Mouse (Mus musculus): ENCODE measurements at regions not wholly inside any gene's neighbourhood (a gene's known extent, or its start where the extent isn't known, plus 50 kb on each side); places are given as distances from the start of the nearest gene placed in this dataset.
"Not testable (repeated sequence)": the region's sequence is repeated elsewhere in the genome, so short reads cannot be mapped to it uniquely, and the experiment has no call there.

DNA sequence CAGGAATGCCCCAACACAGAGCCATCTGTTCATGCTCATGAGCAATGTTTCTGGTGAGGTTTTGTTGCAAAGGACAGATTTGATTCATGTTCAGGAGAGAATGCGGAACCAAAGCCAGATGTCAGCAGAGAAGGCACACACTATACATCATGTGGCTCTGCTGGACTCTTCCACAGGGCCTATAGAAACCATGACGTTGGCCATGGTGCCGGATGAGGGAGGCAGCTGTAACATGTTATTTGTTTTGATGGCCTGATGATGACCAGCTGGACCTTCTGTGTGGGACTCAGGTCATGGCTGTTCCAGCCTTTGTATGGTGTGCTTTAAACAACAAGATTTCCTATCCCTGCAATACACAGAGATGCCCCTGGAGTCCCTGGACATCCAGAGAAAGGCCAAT lies 105.5 kb upstream of the Tcerg1l start:
- no peak for DNase-seq
- intact Hi-C loops (cut with DNase I): no loop called here

DNA sequence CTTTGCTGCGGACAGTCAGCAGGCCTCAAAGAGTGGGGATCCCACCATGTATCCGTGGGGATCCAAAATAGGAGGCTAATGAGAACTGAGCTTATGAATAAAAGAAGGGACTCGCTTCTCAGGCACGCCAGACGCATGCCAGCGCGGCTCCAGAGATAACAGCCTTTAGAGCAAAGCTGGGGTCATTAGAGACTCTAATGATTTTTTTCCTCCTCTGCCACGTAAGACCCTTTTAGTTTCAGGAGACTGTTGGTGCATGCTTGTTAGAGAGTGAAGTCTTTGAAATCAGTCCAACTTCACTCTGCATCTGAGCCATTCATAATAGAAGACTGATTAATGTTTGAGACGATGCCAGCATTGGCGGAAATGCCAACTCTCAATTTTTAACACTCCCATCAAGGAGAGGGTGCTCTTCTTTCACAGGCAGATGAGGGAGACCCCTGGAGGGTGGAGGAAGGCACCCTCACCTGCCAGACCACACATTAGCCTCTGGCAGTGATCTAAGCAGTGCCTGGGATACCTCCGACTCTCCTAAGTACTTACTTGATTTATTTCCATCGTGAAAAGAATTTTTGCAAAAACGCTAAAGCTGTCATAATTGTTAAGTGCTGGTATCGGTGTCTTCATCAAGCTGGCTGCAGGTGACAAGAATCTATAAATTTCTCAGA lies 104.0 kb upstream of the Tcerg1l start:
- no peak for DNase-seq
- intact Hi-C loops (cut with DNase I): no loop called here

- intact Hi-C loops (cut with DNase I): no loop called here
- DNase-seq: peak in 1 of 2 experiments; percentile 3
Observed at GRCm38 (mm10) chr7:138497771-138498170, 100.2 kb upstream of the Tcerg1l start.

- DNase-seq: no peak
- intact Hi-C loops (cut with DNase I): no loop called here
Observed at GRCm38 (mm10) chr7:138497202-138497601, 99.7 kb upstream of the Tcerg1l start.

DNA sequence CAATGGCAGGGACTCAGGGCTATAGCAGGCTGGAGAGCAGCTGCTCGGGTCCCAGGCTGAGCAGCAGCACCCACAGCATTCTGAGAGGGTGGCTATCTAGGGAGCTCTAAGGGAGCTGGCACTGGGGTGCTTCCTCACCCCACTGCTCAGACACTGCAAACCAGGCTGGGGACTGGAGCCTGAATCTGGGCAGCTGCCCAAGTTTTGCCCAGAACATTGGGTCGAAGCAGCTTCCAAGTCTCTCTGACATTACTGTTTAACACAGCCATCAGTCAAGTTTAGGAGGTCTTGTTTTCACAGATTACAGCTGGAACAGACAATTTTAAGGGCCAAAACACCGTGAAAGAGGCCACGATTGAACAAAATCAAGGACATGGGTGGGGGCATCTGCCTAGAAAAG lies 96.1 kb upstream of the Tcerg1l start:
- intact Hi-C loops (cut with DNase I): no loop called here
- no peak for DNase-seq

GRCm38 (mm10) chr7:138492261-138492660 lies 94.7 kb upstream of the Tcerg1l start:
- intact Hi-C loops (cut with DNase I): no loop called here
- DNase-seq: no peak

GRCm38 (mm10) chr7:138489471-138489870 lies 91.9 kb upstream of the Tcerg1l start:
- intact Hi-C loops (cut with DNase I): no loop called here
- no peak for DNase-seq

DNA sequence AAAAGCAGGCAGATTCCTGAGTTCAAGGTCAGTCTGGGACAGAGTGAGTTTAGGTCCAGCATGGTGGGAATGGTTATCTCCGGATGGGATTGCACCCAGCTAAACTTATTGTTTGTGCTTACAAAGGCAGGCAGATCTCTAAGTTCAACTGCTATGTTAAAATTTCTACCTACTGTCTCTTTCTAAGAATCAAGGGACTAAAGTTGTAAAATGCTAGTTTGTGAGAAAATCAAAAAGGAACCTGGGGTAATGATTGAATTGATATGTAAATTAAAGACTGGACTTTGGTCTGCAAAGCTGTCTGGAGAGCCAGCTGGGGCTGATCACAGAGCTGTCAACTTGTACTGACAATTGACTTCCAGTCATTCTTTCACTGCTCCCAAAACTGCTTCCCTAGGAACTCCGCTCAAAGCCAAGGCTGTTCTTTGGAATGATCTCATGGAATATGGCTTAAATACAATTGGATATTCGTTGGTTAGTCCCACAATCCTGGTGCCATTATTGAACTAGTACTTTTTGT lies 90.7 kb upstream of the Tcerg1l start:
- peak; percentile 7 to 12 for DNase-seq
- intact Hi-C loops (cut with DNase I): no loop called here

DNA sequence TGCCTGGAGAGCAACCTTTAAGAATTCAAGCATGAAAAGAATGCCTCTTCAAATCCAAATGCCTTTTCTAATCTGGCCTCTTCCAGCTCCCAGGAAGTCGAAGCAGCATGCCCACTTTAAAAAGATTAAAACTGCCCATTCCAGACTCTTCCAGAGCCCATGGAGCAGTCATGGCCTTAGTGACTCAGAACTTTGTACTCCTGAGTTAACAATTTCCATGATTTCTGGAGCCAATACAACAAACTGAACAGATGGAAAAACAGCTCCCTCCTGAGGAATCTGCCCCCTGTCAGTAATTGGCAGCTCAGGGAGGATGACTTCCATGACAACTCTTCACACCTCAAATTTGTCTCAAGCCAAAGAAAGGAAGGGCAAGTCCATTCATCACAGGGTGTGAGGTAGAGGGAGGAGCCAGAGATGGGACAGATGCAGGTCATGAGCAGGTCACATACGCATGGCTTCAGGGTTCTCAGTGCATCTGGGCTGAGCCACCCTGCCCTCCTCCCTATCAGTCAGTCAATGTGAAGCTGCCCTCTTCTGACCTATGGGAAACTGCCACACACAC lies 75.4 kb upstream of the Tcerg1l start:
- no peak for DNase-seq
- intact Hi-C loops (cut with DNase I): no loop called here

DNA sequence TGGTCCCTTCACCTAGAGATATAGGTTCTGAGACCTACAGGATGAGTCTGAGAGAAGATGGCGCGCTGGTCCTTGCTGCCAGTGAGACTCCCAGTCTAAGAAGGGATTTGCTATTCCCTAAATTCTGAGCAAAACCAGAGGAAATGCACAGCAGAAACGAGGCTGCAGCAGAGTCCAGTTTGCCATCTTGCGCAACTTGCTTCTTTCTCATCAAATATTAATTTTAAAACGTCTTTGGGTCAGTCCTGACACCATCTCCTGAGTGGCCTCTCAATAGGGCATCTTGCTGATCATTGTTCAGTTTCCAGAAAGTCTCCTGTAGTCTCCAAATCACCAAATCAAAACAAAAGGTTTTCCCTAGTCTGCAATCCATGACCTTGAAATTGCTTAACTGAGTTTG lies 74.8 kb upstream of the Tcerg1l start:
- DNase-seq: no peak
- intact Hi-C loops (cut with DNase I): no loop called here

- no peak for DNase-seq
- intact Hi-C loops (cut with DNase I): no loop called here
Observed at GRCm38 (mm10) chr7:138469211-138469610, 71.7 kb upstream of the Tcerg1l start.

DNA sequence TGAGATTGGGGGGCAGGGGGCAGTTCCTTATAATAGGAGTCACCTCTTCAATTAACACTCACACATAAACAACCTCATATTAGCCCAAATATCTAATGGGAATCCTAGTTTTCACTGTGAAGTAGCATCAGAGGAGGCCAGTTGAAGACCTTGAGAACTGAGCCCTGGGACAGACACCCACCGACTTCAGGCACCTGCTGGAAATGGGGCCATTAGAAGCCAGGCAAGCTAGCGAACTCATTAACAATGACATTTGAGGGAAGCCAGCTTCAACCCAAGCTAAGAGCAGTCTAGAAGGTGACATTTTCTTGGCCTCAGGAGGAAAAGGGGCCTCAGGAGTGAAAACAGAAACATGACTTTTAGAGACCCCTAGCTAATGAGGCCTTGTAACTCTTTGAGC lies 70.9 kb upstream of the Tcerg1l start:
- no peak for DNase-seq

DNA sequence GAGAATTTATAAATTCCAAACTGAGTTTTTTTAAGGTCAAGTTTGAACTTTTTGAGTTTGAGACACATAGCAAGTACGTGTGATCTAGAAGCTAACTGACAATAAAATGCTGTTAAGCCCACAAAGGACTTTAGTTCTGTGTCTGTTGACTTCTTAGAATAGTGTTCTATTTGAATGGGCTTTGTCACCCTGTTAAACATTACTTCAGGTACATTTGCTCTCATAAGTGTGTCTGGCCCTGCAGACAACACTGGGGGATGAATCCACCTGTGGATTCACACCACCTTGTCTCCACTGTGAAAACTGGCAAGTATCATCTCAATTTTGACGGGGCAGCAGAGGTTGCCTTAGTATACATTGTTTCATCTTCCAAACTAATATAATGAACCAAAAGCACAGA lies 70.5 kb upstream of the Tcerg1l start:
- intact Hi-C loops (cut with DNase I): no loop called here
- no peak for DNase-seq

More for the DNA sequence above, 70.9 kb upstream of the Tcerg1l start:
- intact Hi-C loops (cut with DNase I): no loop called here

DNA sequence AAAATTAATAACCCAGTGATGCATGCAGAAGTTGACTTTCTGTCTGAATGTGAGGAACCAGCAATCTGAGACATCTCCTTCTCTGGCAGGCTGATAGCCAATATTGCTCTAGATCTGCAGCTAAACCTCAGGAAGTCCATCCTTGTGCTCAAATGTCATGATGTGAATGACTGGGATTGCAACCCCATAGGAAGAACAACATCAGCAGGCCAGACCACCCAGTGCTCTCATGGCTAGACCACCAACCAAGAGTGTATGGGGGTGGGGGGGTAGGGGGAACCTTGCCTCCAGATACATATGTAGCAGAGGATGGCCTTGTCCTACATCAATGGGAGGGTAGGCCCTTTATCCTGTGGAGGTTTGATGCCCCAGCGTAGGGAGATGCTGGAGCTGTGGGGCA lies 69.9 kb upstream of the Tcerg1l start:
- no peak for DNase-seq
- intact Hi-C loops (cut with DNase I): no loop called here

- DNase-seq: no peak
- intact Hi-C loops (cut with DNase I): no loop called here
Observed at GRCm38 (mm10) chr7:138457964-138458363, 60.4 kb upstream of the Tcerg1l start.

GRCm38 (mm10) chr7:138455371-138455770 lies 57.8 kb upstream of the Tcerg1l start:
- intact Hi-C loops (cut with DNase I): no loop called here
- DNase-seq: no peak

- intact Hi-C loops (cut with DNase I): not testable (repeated sequence)
Observed at GRCm38 (mm10) chr7:138454498-138455225, 57.1 kb upstream of the Tcerg1l start.

GRCm38 (mm10) chr7:138451321-138451720 lies 53.8 kb upstream of the Tcerg1l start:
- intact Hi-C loops (cut with DNase I): no loop called here
- peak; percentile 49 to 54 for DNase-seq

More at GRCm38 (mm10) chr7:138454498-138455225, 57.1 kb upstream of the Tcerg1l start:
- not testable (repeated sequence) for DNase-seq

- intact Hi-C loops (cut with DNase I): no loop called here
- DNase-seq: no peak
Observed at GRCm38 (mm10) chr7:138448519-138448918, 51.0 kb upstream of the Tcerg1l start.

Data from heart, postnatal 10 days (tissue).